Mouse (Mus musculus) left cerebral cortex, postnatal 14 days (tissue): ENCODE measurements around the gene Snx14. TPM values are rescaled to one million over a fixed set of nuclear protein-coding genes. Genes with fewer than 3 reads are reported as not detected.
A peak's percentile ranks its signal among the peaks of the same experiment; 100 is the strongest.

ENCODE experiments used
- DNase-seq, 2 experiments: peaks; one replicate each; pipeline ENCODE4 v3.0.0; 2021 to 2022; ENCODE audit warnings: low spot score in 2 of 2, mixed read lengths in 1 of 2
- intact Hi-C: fragments of 180-260 bp; cut with DNase I; formaldehyde crosslinking; loops from one replicate; pipeline ENCODE4 v1.15.1; 2025
- total RNA-seq, 2 experiments: library from RNA; stranded (reverse); gene quantifications; 2 replicates each; pipeline ENCODE4 v1.2.3; 2021

Gene Snx14
- total RNA-seq, 2 experiments from 2014 or later: 49.7 to 51.1 TPM

DNA sequence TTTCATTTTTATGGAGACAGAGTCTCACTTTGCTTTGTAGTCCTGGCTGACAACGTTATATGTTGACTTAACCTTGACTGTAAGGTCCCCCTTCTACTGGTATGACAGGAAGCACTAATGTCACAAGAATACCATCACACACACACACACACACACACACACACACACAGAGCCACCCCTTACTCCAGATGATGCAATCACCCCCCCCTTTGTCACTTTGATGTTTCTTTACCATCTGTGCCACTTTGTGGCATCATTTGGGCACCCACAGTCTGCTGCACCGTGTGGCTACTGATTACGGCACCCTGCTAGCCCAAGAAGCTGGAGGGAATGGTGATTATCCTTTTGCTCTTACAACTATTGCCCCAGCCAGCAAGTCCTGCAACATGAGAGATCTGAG lies 81.6 kb downstream of the Snx14 start:
- no peak for DNase-seq
- intact Hi-C loops: no loop called here

DNA sequence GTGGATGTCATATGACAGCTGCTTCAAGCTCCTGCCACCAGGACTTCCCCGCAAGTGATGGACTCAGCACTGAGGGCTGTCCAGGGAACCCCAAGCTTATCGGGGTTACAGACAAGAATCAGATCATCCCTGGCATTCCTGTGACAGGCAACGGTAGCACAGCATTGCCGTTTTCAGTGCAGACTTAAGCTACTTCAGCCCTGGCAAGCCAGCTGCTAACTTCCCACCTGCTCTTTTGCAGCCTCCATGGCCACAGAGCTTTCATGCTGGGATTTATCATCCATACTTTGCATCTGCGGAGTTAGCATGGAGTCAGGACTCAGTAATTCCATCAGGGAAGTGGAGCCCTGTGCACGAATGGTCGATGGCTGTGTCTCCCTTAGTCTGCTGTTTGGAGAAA lies 85.3 kb downstream of the Snx14 start:
- DNase-seq: no peak
- intact Hi-C loops: no loop called here

DNA sequence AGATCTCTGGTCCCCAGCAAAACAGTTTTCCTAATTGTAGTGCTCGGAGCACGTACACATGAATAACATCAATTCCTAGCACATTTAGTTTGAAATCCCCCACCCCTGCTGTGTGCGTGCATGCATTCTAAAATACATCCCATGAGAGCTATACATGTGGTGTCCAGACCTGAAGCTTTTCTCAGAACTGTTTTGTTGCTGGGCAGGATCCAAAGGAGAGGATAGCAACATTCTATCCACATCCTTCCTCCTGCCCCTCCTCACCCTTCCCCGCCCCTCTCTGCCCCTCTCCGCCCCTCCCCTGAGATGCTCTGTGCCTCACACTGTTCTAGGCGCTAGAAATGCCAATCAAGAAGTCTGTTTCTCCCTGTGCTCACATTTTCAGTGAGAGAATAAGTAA lies 86.0 kb downstream of the Snx14 start:
- intact Hi-C loops: no loop called here

DNA sequence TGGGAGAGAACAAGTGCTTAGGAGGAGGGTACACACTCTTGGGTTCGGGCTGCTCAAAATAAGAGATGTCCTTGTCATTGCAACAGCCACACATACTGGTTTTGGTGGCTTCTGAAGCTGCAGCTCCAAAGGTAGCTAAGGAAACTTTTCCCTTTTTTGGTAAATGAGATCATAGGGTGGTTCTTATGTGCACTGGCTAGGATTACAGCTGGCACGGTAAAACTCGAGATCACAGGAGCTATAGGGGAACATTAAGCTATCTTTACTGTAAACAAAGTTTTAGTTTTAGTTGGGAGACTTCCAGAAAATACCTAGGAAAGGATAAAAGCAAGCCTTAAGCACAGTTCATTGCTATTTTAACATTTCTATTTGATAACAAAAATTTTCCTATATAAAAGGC lies 87.6 kb downstream of the Snx14 start:
- intact Hi-C loops: no loop called here
- no peak for DNase-seq

More for the DNA sequence above, 86.0 kb downstream of the Snx14 start:
- no peak for DNase-seq

DNA sequence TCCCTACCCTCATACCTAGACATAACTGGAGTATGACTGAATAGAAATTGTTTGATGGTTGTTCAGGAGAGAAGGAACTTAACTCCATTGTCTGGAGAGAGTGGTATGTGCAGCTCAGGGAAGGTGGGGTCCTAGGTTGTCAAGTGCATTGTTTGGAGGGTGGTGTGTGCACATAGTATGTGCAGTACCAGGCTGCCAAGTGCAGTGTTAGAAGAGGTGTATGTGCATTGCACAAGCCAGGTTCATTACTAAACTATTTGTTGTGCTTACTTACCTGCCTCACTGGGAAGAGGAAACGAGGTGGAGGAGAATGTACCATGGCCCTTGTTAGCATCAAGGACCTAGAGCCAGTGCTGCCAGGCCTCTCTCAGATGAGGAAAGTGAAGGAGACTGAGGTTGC lies 88.4 kb downstream of the Snx14 start:
- intact Hi-C loops: no loop called here
- DNase-seq: no peak

DNA sequence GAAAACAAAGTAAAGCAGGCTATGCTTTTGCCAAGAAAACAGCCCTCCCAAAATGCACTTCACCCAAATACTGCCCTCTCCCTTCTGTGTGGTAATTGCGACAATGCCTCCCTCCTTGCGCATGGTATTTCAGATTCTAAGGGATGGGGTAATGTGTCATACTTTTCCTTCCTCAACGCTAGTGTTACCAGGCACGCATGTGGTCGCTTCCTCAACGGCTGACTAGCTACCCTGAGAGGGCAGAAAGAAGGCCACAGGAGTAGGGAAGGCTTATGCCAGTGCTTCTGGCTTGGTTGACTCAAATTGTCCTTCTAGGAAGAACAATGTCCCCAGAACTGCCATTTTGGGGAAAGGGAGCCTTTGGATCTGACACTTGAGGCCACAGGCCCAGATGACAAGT lies 90.1 kb downstream of the Snx14 start:
- no peak for DNase-seq
- intact Hi-C loops: no loop called here

DNA sequence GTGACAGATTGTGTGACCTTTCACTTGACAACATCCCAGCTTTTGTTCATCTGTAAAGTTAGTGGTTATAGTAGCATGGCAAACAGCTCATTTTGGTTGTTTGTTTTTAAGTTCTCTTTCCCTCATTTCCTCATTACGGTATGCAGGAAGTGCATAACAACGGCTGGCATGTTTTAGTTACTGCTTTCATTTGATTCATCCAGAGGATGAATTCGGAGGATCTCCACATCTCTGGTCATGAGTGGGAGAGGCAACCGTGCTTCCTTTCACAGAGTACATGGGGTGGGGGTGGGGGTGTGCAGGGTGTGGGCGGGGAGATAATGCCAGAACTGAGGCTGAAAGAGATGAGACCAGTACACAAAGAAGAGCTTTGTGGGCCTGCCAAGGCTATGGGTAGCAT lies 91.9 kb downstream of the Snx14 start:
- peak in 1 of 2 experiments; percentile 18 for DNase-seq
- intact Hi-C loops: no loop called here

DNA sequence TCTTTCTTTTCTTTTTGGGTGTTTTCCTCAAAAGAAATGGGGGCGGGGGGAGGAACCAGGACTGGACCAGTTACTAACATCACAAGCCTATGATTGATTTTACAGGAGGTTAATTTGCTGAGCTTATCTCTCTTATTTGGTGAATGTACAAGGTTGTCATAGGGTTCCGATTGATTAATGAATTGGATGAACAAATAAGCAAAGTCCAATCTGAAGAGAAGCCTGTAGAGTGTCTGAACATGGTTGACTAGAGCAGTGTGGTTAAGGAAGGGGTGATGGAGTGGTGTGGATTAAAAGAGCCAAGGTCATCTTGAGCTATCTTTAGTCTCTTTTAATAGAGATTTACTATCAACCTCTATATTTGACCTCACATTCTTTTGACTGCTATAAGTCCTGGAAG lies 94.3 kb downstream of the Snx14 start:
- intact Hi-C loops: no loop called here
- no peak for DNase-seq

DNA sequence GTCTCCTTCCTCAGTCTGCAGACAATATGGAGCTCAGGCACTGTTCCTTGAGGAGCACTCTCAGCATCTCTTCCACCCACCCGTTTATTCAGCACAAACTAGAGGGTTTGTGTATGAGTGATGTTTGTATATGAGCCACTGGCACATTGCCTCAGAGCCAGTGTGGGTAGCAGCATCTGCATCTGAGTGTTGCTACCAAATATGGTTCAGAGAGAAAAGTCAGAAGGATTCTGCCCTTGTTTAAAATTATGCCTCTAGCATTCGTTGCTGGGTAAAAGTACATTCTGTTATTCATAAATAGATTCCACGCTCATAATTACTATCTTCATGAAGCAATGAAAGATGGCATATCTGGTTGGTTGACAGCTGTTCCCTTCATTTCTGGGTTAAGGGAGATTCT lies 96.1 kb downstream of the Snx14 start:
- peak; percentile 40 to 69 for DNase-seq
- intact Hi-C loops: no loop called here

DNA sequence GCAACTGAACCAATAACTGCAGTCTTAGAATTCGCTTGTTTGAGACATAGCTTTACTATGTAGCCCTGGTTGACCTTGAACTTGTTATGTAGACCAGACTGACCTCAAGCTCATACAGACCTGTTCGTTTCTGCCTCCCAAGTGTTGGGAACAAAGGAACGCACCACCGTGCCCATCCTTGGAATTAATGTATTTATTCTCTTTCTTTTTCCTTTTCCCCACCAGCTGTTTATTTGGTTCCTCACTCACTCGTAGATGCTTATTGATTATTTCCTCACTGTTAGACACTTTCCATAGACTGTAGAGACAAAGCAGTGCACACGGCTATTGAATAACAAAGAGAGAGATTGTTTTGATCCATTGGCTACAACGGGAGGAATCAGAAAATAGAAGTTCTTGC lies 96.5 kb downstream of the Snx14 start:
- DNase-seq: no peak

DNA sequence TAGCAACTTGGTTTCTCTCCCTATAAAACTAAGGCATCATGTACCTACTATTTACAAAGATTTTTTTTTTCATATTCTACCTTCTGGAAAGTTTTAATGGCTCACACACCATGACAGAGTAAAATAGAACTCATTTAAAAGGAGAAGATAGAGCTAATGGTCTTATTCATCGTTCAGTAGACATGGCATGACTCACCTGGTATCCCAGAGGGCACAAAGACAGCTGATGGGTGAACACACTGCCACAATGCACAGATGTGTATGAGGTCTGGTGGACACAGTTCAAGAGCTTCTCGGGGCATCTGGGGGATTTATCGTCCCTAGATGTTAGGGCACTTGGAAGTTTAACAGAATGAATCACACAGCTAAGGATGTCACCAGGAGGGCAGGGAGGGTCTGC lies 97.9 kb downstream of the Snx14 start:
- intact Hi-C loops: no loop called here
- DNase-seq: no peak

More for the DNA sequence above, 96.5 kb downstream of the Snx14 start:
- intact Hi-C loops: no loop called here

DNA sequence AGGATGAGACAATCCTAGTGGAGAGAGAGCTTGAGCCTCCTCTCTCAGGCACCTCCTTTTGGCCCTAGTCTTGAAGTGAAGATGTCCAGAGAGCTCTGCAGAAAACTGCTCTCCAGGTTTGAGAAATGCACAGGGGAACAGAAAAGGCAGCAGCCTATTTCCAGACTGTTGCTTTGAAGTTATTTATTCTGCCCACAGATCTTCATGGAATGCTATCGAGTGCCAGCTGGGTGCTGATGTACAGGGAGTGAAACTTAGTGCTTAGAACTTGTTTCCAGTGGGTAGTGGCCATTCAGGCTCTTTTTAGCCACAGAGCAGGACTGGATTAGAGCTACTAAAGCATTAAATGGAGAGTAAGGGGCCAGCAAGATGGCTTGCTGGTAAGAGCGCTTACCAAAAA lies 102.9 kb downstream of the Snx14 start:
- no peak for DNase-seq

DNA sequence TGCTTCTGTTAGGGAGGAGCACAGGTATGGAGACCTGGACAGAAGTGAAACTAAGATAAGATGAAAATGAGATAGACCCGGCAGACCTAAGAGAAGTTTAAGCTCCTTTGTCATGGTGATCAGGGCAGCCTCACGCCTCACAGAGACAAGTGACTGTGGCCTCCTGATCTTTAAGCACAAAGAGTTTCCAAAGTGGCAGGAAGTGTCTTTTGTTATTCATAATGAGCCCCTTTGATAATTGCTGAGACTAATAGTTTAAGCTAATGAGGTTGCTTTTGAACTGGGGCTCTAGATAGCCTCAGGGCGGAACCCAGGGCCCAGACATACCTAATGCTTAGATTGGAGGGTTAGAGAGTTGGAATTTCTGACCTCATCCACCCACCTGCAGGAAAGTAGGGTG lies 106.3 kb downstream of the Snx14 start:
- no peak for DNase-seq
- intact Hi-C loops: no loop called here

More for the DNA sequence above, 102.9 kb downstream of the Snx14 start:
- intact Hi-C loops: no loop called here

DNA sequence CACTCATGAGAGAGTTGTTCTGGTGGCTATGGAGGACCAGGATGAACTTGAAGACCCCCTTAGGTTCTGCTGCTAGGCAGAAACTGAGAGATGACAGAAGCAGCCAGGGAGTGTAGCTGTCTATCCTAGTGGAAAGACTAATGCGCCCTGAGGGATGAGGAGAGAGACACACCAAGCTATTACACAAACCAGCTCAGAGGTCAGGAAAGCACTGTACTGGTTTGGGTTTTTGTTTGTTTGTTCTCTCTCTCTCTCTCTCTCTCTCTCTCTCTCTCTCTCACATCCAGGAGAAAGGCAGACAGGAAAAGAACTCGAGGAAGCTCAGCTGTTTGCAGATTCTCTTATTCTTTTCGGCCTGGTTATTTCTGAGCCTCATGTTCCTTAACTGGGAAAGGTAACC lies 108.4 kb downstream of the Snx14 start:
- intact Hi-C loops: no loop called here
- DNase-seq: no peak

DNA sequence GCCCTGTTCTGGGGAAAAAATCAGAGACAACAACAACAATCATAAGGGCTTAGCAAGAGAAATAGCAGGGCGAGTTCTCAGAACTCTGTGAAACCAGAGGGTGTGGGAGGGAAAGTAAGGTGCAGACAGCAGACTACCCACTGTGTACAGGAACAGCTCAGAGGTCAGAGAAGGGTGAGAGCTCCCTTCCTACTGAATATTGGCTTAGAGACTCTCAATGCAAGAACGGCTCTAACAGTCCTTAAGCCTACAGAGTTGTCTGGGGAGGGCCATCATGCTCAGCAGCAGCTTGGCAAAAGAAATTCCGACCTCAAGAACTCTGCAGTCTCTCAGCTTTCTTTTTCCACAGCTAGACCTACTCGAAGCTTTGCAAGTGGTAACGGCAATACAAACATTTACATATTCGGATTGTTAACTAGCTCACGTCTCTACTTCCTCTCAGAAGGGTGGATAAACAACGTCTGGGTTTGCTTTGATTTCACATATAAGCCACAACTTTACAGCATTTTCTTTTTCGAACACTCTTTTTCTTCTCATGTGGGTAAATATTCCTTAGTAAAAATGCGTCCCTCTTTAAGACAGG lies 109.5 kb downstream of the Snx14 start:
- DNase-seq: no peak
- intact Hi-C loops: no loop called here

DNA sequence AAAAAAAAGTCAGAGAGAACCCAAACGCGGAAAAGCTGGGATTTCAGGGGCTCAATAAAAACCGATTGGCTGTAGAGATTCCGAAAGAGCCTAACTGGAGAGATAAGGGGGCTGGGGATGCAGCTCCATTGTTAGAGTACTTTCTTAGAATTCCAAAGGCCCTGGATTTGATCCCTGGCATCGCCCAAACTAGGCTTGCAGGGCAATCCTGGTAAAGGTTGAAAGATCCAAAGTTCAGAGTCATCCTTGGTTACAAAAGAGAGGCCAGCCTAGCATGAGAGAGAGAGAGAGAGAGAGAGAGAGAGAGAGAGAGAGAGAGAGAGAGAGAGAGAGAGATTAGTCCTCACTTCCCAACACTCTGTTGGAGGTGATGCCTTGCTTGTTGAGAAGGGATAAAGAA lies 110.1 kb downstream of the Snx14 start:
- intact Hi-C loops: no loop called here
- no peak for DNase-seq

DNA sequence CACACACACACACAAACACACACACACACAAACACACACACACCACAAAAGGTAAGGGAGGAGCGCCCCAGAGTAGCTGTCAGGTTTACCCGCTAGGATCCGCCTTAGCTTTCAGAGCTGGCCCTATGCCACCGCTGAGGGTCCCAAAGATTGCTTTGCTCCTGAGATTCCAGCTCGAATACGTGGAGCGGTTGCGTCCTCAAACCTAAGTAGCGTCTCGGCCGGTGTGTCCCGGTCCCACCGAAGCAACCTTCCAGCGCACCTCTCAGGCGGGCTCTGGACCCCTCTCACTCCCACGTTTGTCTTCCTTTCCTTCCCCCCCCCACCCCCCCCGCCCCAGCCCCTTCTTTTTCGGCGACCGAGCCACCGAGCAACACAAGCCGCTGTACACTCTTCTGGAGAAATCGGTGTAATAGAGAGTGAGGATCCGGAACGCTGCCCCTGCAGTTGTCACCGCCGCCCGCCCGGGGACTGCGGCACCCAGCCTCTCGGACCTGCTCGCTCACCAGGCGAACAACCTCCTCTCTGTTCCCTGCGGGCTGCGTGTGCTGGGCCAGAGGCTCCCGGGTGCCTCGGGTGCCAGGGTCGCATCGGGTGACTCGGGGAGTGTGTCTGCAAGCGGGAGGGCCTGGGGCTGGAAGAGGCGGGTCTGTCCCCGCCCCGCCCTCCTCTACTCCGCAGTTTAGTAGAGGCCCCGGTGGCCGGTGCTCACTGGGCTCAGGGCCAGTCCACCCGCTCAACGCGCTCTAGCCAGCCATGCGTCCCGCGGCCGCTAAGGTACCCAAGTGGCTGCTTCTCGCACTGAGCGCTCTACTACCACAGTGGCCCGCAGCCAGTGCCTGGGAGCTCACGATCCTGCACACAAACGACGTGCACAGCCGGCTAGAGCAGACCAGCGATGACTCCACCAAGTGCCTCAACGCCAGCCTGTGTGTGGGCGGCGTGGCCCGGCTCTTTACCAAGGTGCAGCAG lies 111.5 kb downstream of the Snx14 start, which contains the start of gene Nt5e:
Nt5e (plus strand) TSS at position 268 of the 972 bp plus-strand sequence.
- DNase-seq: peak; percentile 60 to 81
- intact Hi-C loops: no loop called here
